Mouse (Mus musculus) hindbrain, embryonic 11.5 days (tissue): ENCODE results near the gene Plac1. TPM values are rescaled to one million over a fixed set of nuclear protein-coding genes. Genes with fewer than 3 reads are reported as not detected.
"Not testable (repeated sequence)": the region's sequence is repeated elsewhere in the genome, so short reads cannot be mapped to it uniquely, and the experiment has no call there.

Experiments
- ATAC-seq: fragments of 200-750 bp; cut with Nextera tagmentation; 2 replicates; pipeline ENCODE4 v1.8.0; 2017; ENCODE audit warnings: mild to moderate bottlenecking, moderate TSS enrichment, moderate library complexity; ENCODE audit not compliant: low FRiP score
- DNase-seq: peaks from one replicate; pipeline ENCODE4 v3.0.0-alpha.2; 2015; ENCODE audit warnings: low spot score
- H3K27ac ChIP-seq: fragments of 300-500 bp; sonication (generic); 2 replicates; pipeline ENCODE4 v1.5.1; 2014; ENCODE audit warnings: mild to moderate bottlenecking, low read depth, low read length
- H3K27me3 ChIP-seq: fragments of 300-500 bp; sonication (generic); 2 replicates; pipeline ENCODE4 v1.6.1; 2014; ENCODE audit warnings: mild to moderate bottlenecking, low read length, moderate library complexity, mixed read lengths; ENCODE audit not compliant: control insufficient read depth, insufficient read depth
- H3K36me3 ChIP-seq: fragments of 300-500 bp; sonication (generic); 2 replicates; pipeline ENCODE4 v1.6.1; 2014; ENCODE audit warnings: mild to moderate bottlenecking, low read length, moderate library complexity, mixed read lengths; ENCODE audit not compliant: control insufficient read depth, insufficient read depth
- H3K4me1 ChIP-seq: fragments of 300-500 bp; sonication (generic); replicated peaks from 2 replicates; pipeline ENCODE4 v1.6.1; 2014; ENCODE audit warnings: low read length, mixed read lengths; ENCODE audit not compliant: control insufficient read depth, insufficient read depth
- H3K4me2 ChIP-seq: fragments of 300-500 bp; sonication (generic); replicated peaks from 2 replicates; pipeline ENCODE4 v1.6.1; 2014; ENCODE audit warnings: mild to moderate bottlenecking, low read depth, low read length
- H3K4me3 ChIP-seq: fragments of 300-500 bp; sonication (generic); 2 replicates; pipeline ENCODE4 v1.5.1; 2014; ENCODE audit warnings: low read depth, low read length
- H3K9ac ChIP-seq: fragments of 300-500 bp; sonication (generic); 2 replicates; pipeline ENCODE4 v1.6.1; 2014; ENCODE audit warnings: low read depth, low read length
- H3K9me3 ChIP-seq: fragments of 300-500 bp; sonication (generic); 2 replicates; pipeline ENCODE4 v1.6.1; 2016; ENCODE audit warnings: low read length; ENCODE audit not compliant: control insufficient read depth
- WGBS: fragments of 180-500 bp; shearing (Covaris S2); extraction: QIAGEN DNeasy Blood & Tissue Kit; methylation state at CpG from one replicate; pipeline ENCODE4 v1.1.7; 2014; 5-methylcytosine and 5-hydroxymethylcytosine counted together
- polyA plus RNA-seq: library from polyadenylated mRNA; unstranded; fragments of >200 nt; fragmentation: Nextera tagmentation; extraction: Ambion mirVana; gene quantifications from 2 replicates; pipeline ENCODE4 v1.2.1, GENCODE M21; 2014

Plac1 gene
- 1.4 and 2.6 TPM in 2 replicates for polyA plus RNA-seq

- Histone ChIP-seq H3K4me3 (no peak within 1 kb of the TSS), H3K9ac (no peak within 1 kb of the TSS), H3K36me3 (no peaks in the 10 kb centered on the region), H3K4me1 (no peaks in the 10 kb centered on the region), H3K27ac (no peak within 1 kb of the TSS), H3K4me2 (no peak within 1 kb of the TSS), H3K9me3 (no peaks in the 10 kb centered on the region), H3K27me3 (no peaks in the 10 kb centered on the region)
- WGBS, result 68% methylated on average over 4 of the region's 4 CpGs
- ATAC-seq, result no peak
- DNase-seq, result no peak
Measured at GRCm38 (mm10) chrX:53240011-53240410, at the start of gene Plac1. Gene Plac1 (minus strand): TSS chrX:53240111.

GRCm38 (mm10) chrX:53287924-53288323 lies 48.0 kb upstream of the Plac1 start:
- no peaks in the 10 kb centered on the region for H3K36me3 ChIP-seq
- ATAC-seq (no peak), DNase-seq (no peak)
- H3K9me3 ChIP-seq, result no peaks in the 10 kb centered on the region
- H3K4me2 ChIP-seq, result no peak overlapping the region
- no peaks in the 10 kb centered on the region for H3K4me1 ChIP-seq
- H3K9ac ChIP-seq, result no peak overlapping the region
- H3K4me3 ChIP-seq, result no peak overlapping the region
- 83% methylated on average over 5 of the region's 5 CpGs for WGBS
- no peaks in the 10 kb centered on the region for H3K27me3 ChIP-seq
- H3K27ac ChIP-seq, result no peak overlapping the region

- WGBS, result 58% methylated on average over 1 of the region's 1 CpGs
- ATAC-seq (no peak), DNase-seq (no peak)
- H3K4me1 ChIP-seq, result no peaks in the 10 kb centered on the region
- no peak within 1 kb of the TSS for H3K9ac ChIP-seq
- no peak within 1 kb of the TSS for H3K4me3 ChIP-seq
- no peak within 1 kb of the TSS for H3K27ac ChIP-seq
- no peak within 1 kb of the TSS for H3K4me2 ChIP-seq
- H3K27me3 ChIP-seq, result no peaks in the 10 kb centered on the region
- no peaks in the 10 kb centered on the region for H3K36me3 ChIP-seq
- no peaks in the 10 kb centered on the region for H3K9me3 ChIP-seq
Measured at GRCm38 (mm10) chrX:53273124-53273523, 33.2 kb upstream of the Plac1 start, which contains the start of gene Fam122c. Gene Fam122c (plus strand): TSS chrX:53273424.

GRCm38 (mm10) chrX:53271628-53272027 lies 31.7 kb upstream of the Plac1 start:
- peak; percentile 17 for DNase-seq
- 82% methylated on average over 3 of the region's 3 CpGs for WGBS
- H3K4me2 ChIP-seq, result not testable (repeated sequence)

GRCm38 (mm10) chrX:53270063-53270432 lies 30.1 kb upstream of the Plac1 start:
- H3K27me3 ChIP-seq, result no peaks in the 10 kb centered on the region
- H3K4me3 ChIP-seq, result peak overlapping the region; percentile 52
- ATAC-seq (peak; percentile 49; the same call in 1 of the 2 replicates), DNase-seq (no peak)
- H3K4me1 ChIP-seq, result no peaks in the 10 kb centered on the region
- no peaks in the 10 kb centered on the region for H3K36me3 ChIP-seq
- H3K4me2 ChIP-seq, result peak overlapping the region; percentile 19; the same call in 1 of the 2 replicates
- H3K9me3 ChIP-seq, result no peaks in the 10 kb centered on the region
- WGBS, result 21% methylated on average over 10 of the region's 10 CpGs
- no peak overlapping the region for H3K9ac ChIP-seq
- no peak overlapping the region for H3K27ac ChIP-seq

More at GRCm38 (mm10) chrX:53271628-53272027, 31.7 kb upstream of the Plac1 start:
- not testable (repeated sequence) for H3K4me3 ChIP-seq, H3K4me1 ChIP-seq, H3K9me3 ChIP-seq, H3K27me3 ChIP-seq, ATAC-seq, H3K36me3 ChIP-seq, H3K27ac ChIP-seq, H3K9ac ChIP-seq

GRCm38 (mm10) chrX:53269289-53270062 lies 29.6 kb upstream of the Plac1 start, which contains the start of gene Fam122b:
Gene Fam122b (minus strand): TSS chrX:53269805.
- peak within 1 kb of the TSS; percentile 52 for H3K4me3 ChIP-seq
- peak within 1 kb of the TSS; percentile 59 for H3K4me2 ChIP-seq
- peak; percentile 93 for DNase-seq
- H3K4me1 ChIP-seq, result no peaks in the 10 kb centered on the region
- peak within 1 kb of the TSS; percentile 60 for H3K9ac ChIP-seq
- H3K27ac ChIP-seq, result peak within 1 kb of the TSS; percentile 82
- H3K27me3 ChIP-seq, result no peaks in the 10 kb centered on the region
- ATAC-seq, result peak; percentile 89
- H3K9me3 ChIP-seq, result no peaks in the 10 kb centered on the region
- 16% methylated on average over 40 of the region's 40 CpGs for WGBS
- no peaks in the 10 kb centered on the region for H3K36me3 ChIP-seq

GRCm38 (mm10) chrX:53268856-53269255 lies 28.9 kb upstream of the Plac1 start:
- Histone ChIP-seq H3K4me1 (no peaks in the 10 kb centered on the region), H3K9me3 (no peaks in the 10 kb centered on the region), H3K27ac (peak overlapping the region; percentile 82; the same call in 1 of the 2 replicates), H3K36me3 (no peaks in the 10 kb centered on the region), H3K4me2 (peak overlapping the region; percentile 59), H3K27me3 (no peaks in the 10 kb centered on the region), H3K9ac (no peak overlapping the region; the same call in 1 of the 2 replicates), H3K4me3 (peak overlapping the region; percentile 52)
- DNase-seq, result peak; percentile 70
- ATAC-seq, result peak; percentile 89
- WGBS, result 17% methylated on average over 10 of the region's 10 CpGs

- no peaks in the 10 kb centered on the region for H3K9me3 ChIP-seq
- no peak for DNase-seq
- 75% methylated on average over 9 of the region's 9 CpGs for WGBS
- no peak overlapping the region for H3K27ac ChIP-seq
- H3K4me2 ChIP-seq, result no peak overlapping the region
- no peaks in the 10 kb centered on the region for H3K36me3 ChIP-seq
- H3K9ac ChIP-seq, result no peak overlapping the region
- H3K27me3 ChIP-seq, result no peaks in the 10 kb centered on the region
- no peak for ATAC-seq
- no peaks in the 10 kb centered on the region for H3K4me1 ChIP-seq
- no peak overlapping the region for H3K4me3 ChIP-seq
Measured at GRCm38 (mm10) chrX:53266186-53266585, 26.3 kb upstream of the Plac1 start.

- Histone ChIP-seq H3K27ac (no peak overlapping the region), H3K9me3 (no peaks in the 10 kb centered on the region), H3K36me3 (no peaks in the 10 kb centered on the region), H3K27me3 (no peaks in the 10 kb centered on the region), H3K9ac (no peak overlapping the region), H3K4me1 (no peaks in the 10 kb centered on the region), H3K4me3 (no peak overlapping the region), H3K4me2 (no peak overlapping the region)
- DNase-seq (no peak), ATAC-seq (no peak)
Measured at GRCm38 (mm10) chrX:53255195-53255594, 15.3 kb upstream of the Plac1 start.
